Mouse (Mus musculus) skeletal muscle tissue, adult 2 months (tissue): ENCODE data around the gene Mt1.

Experiments
- DNase-seq: peaks from one replicate; pipeline ENCODE4 v3.0.0-alpha.2; 2012; ENCODE audit warnings: low read depth, low spot score

Gene Mt1

DNA sequence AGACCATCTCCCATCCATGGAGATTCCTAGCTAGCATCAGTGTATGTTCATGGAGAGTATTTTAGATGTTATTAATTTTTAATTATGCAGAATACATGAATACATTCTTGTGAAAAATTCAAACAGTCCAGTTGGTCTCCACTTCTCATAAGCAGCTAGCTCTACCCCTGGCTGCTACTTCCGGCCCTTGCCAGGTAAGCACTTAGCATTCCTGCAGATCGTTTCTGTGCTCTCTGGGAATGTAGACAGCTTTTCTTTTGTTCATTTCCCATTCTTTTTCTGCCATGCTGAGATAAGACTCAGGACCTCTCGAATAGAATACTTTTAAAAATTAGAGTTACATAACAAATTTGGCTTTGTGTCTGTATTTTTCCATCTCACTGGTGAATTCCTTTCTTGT is 25.2 kb downstream of the Mt1 start:
- no peak for DNase-seq

DNA sequence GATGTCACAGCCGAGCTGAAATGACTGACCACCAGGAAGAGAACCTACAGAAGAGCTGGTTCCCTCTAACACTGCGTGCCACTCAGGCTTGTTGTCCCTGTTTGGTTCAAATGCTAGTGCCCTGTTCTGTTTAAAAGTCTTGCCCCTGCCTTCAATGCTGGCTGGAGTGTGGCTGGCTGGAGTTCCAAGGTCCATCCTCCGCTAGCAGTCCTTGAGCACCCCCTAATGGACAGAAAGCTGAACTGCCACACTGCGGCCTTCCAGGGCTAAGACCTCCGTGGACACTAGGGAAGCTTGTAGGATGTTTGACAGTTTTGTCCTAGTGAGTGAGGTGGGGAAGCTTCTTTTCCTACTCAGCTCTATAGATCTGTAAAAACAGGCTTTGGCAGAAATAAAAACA is 26.9 kb downstream of the Mt1 start:
- DNase-seq, result peak; percentile 59

DNA sequence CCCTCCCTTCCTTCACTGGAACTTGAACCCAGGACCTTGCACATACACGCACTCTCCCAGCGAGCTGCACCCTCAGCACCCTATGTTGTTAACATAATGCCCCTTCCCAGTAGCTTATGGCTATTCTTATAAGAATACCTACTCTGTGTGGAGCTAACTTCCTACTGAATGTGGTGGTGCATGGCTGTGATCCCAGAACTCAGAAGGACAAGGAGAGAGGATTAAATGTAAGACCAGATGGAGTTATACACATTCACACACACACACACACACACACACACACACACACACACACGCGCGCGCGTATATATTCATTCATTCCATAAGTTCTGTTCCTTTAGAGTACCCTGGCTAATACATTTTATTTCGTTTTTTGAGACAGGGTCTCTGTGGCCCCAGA is 27.4 kb downstream of the Mt1 start:
- DNase-seq, result no peak

DNA sequence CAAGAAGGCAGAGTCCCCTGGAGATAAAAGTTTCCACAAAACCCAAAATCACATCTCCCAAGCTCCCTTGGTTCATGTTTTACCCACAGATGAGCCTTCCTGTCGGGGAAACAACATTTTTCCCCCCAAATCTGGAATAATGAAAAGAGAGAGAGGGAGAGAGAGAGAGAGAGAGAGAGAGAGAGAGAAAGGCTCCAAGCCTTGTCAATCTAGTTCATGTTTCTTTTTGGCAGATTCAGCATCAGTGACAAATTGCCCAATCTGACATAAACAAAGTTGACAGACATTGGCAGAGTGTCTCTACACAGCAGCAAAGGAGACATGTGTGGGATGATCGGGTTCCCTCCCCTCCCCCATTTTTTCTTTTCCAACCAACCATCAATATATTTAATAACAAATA is 28.6 kb downstream of the Mt1 start:
- no peak for DNase-seq

DNA sequence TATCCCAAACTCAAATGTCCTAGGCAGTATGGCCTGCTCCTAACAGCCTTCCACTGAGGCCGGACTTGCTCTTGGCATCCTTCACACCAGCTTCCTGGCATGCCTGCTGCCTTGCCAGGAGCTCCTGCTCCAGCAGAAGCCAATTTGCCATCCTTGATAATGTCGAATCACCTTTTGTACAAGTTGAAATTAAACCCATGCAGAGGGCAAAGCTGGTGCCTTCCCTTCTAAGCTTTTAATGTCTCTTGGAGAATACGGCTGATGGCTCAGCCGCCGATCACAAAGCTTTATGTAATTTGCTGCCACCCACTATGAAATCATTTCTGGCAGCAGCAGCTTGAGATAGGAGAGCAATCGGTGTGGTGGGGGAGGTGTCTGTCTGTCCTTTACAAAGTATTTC is 30.8 kb downstream of the Mt1 start:
- DNase-seq, result no peak

DNA sequence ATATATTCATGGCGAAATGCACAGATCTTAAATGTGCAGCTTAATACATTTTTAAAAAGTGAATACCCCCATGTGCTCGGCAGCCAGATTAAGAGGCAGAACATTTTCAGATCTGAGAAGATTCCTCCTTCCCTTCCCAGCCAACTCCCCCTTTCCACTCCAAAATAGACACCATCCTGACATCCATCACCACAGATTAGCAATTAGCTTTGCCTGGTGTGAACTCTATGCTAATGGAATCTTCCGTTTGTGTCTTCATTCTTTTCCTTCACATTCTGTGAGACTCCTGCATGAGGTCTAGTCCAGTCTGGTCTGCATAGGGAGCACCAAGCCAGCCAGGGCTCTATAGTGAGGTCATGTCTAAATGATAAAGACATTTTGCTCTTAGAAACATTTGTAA is 31.3 kb downstream of the Mt1 start:
- no peak for DNase-seq

DNA sequence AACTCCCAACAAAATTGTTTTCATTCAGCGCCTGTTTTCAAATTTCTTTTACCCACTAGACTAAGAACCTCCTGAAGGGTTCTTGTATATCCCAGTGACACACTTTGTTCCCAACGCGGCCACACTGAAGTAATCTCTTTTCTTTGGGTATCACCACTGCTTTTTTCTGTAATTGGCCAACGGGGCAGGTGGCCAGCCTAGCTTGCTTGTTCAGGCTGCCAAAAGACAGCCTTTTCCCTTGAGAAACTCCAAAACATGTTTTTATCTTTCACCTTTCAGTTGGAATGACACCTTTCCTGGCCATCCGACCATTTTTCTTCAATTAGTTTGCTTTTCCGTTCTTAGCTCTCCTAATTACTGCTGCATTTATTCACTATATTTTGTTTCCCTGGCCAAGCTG is 34.9 kb downstream of the Mt1 start:
- DNase-seq, result no peak

DNA sequence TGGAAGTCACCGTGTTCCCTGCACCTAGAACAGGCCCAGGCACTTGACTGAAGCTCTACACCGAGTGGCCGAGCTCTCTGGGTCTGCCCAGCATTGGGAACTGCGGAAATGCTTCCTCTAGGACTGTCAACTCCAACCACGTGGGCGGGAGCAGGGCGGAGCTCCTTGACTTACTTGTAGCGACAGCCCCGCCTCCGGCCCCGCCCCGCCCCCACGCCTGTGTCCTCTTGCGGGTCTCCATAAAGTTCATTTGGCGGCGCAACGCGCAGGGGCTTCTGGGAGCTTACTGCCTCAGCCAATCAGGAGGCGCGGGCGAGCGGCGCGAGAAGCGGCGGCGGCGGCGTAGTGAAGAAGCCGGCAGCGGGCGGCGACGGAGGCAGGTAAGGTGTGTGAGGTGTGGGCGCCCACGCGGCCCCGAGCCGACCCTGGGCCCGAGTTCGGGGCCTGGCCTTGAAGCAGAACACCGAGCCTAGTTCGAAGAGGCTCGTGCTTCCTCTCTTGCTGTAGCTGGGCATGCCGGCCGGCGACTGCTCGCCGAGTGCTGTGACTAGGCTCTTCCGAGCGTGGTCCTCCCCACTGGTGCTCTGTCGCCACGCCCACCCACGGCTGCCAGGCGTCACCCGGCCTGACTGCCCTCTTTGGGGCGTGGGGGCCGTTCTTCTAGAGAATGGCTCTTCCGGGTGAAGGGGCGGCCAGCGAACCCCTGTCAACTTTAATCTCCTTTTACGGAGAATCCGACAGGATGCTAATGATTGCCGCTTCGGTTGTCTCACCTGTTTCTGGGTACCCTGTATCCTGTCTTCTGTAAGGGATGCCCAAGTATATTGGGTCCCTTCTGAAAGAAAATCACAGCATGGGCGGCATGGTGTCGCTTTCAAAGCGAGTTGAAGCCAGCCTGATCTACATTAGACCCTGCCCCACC is 35.6 kb downstream of the Mt1 start, which contains the start of gene Nup93:
Gene Nup93, plus strand, starts transcription at position 313 of the 922 bp plus-strand sequence.
- peak; percentile 98 for DNase-seq

DNA sequence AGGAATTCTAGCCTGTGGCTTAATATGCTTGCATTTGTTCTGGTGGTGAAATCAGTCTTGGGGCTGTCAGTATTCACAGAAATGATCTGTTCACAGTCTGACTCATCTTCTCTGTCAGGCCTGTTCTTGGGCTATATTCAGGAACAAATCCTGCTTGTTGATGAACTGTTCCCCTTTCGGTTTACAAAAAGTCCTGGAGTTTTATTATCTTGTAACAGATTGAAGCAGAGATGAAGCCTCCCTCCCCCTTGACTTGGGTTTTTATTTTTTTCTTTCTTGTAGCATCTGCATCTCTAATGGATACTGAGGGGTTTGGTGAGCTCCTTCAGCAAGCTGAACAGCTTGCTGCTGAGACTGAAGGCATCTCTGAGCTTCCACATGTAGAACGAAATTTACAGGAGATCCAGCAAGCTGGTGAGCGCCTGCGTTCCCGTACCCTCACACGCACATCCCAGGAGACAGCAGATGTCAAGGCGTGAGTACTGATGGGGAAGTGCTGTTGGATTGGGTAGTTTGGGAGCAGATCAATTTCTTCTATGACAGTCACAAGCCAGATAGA is 48.6 kb downstream of the Mt1 start:
- no peak for DNase-seq
